Mouse (Mus musculus) embryonic fibroblast, embryonic 13.5 days (primary cell): ENCODE data around the gene Itgad.
A peak's percentile ranks its signal among the peaks of the same experiment; 100 is the strongest.

Experiments used
- CTCF ChIP-seq: IDR thresholded peaks from 2 replicates; pipeline ENCODE4 v1.5.1; 2011; ENCODE audit warnings: mild to moderate bottlenecking, control low read depth, low read length, moderate library complexity, borderline replicate concordance; ENCODE audit not compliant: insufficient read depth
- POLR2A ChIP-seq: IDR thresholded peaks from 2 replicates; pipeline ENCODE4 v1.6.1; 2011; ENCODE audit warnings: low read depth, mild to moderate bottlenecking, control low read depth, low read length, moderate library complexity

GRCm38 (mm10) chr7:128208187-128208586, 54.0 kb downstream of the Itgad start:
- TF ChIP-seq CTCF (peak; percentile 70; the same call in 1 of the 2 replicates), POLR2A (no peak)
